In genomic region chr11:101061049-101061448, GRCm38 (mm10) we compare ENCODE assay signal across 19 mouse cellular contexts. TPM values are rescaled to one million over a fixed set of nuclear protein-coding genes. Genes with fewer than 3 reads are reported as not detected.
A peak's percentile ranks its signal among the peaks of the same experiment; 100 is the strongest.
DNase-seq lines count a peak whose midpoint lies in the region; ATAC-seq and TF ChIP-seq lines count a peak whose summit lies in the region.
"Had no signal": no experiment of that assay in that cellular context is flagged by ENCODE, and none has a peak within 500 bp of the region (broad histone marks: within the 10 kb centered on the region; RNA-seq: fewer than 3 reads in every experiment).

No protein-coding gene starts in this region.

- no peak for TF ChIP-seq CTCF in gastrocnemius, adult 2 months (IDR thresholded peaks at IDR 0.05)
- TF ChIP-seq CTCF in hindbrain, postnatal 0 days (IDR thresholded peaks at IDR 0.05; ENCODE audit: low read depth), result no peak

- H3K27me3 ChIP-seq in kidney, embryonic 15.5 days, result no peaks in the 10 kb centered on the region
- no peaks in the 10 kb centered on the region for H3K27me3 ChIP-seq in neural tube, embryonic 13.5 days
- H3K27me3 ChIP-seq in stomach, embryonic 14.5 days (ENCODE audit: control insufficient read depth, insufficient read depth, low read length), result no peaks in the 10 kb centered on the region
- no peaks in the 10 kb centered on the region for H3K27me3 ChIP-seq in hindbrain, postnatal 0 days (ENCODE audit: insufficient read depth, low read length)
- H3K27me3 ChIP-seq: forebrain, embryonic 13.5 days had no signal

- no peak for ATAC-seq in kidney, embryonic 15.5 days (replicated peaks; ENCODE audit: low FRiP score)
- no peak for ATAC-seq in neural tube, embryonic 13.5 days (ENCODE audit: low read depth)
- ATAC-seq in stomach, embryonic 14.5 days (ENCODE audit: insufficient number of reproducible peaks, insufficient read depth, low FRiP score, low read depth), result no peak
- no peak for ATAC-seq in hindbrain, postnatal 0 days
- ATAC-seq: activated CD4-positive, CD25-positive, alpha-beta regulatory T cell, adult 4 months; forebrain, embryonic 13.5 days had no signal

- no peak overlapping the region for H3K4me3 ChIP-seq in gastrocnemius, adult 2 months
- H3K4me3 ChIP-seq in kidney, embryonic 15.5 days (replicated peaks), result no peak overlapping the region
- no peak overlapping the region for H3K4me3 ChIP-seq in neural tube, embryonic 13.5 days
- no peak overlapping the region for H3K4me3 ChIP-seq in stomach, embryonic 14.5 days (ENCODE audit: low read depth, low read length)
- H3K4me3 ChIP-seq in hindbrain, postnatal 0 days (ENCODE audit: low read length), result no peak overlapping the region
- H3K4me3 ChIP-seq: forebrain, embryonic 13.5 days had no signal

- H3K9me3 ChIP-seq in kidney, embryonic 15.5 days (replicated peaks), result no peaks in the 10 kb centered on the region
- H3K9me3 ChIP-seq in neural tube, embryonic 13.5 days, result no peaks in the 10 kb centered on the region
- no peaks in the 10 kb centered on the region for H3K9me3 ChIP-seq in stomach, embryonic 14.5 days (ENCODE audit: control insufficient read depth, low read depth, low read length)
- H3K9me3 ChIP-seq in hindbrain, postnatal 0 days (ENCODE audit: low read length), result no peaks in the 10 kb centered on the region
- H3K9me3 ChIP-seq: forebrain, embryonic 13.5 days had no signal

- H3K9ac ChIP-seq in kidney, embryonic 15.5 days, result no peak overlapping the region
- no peak overlapping the region for H3K9ac ChIP-seq in neural tube, embryonic 13.5 days
- no peak overlapping the region for H3K9ac ChIP-seq in stomach, embryonic 14.5 days (replicated peaks; ENCODE audit: low read depth, low read length)
- no peak overlapping the region for H3K9ac ChIP-seq in hindbrain, postnatal 0 days (replicated peaks; ENCODE audit: low read length)
- H3K9ac ChIP-seq: forebrain, embryonic 13.5 days; hindbrain, embryonic 14.5 days; liver, embryonic 14.5 days had no signal

- H3K36me3 ChIP-seq in kidney, embryonic 15.5 days, result peaks cover 18% of the 10 kb centered on the region
- peaks cover 80% of the 10 kb centered on the region for H3K36me3 ChIP-seq in neural tube, embryonic 13.5 days
- peaks cover 2% of the 10 kb centered on the region; the same call in 1 of the 2 replicates for H3K36me3 ChIP-seq in stomach, embryonic 14.5 days (ENCODE audit: control insufficient read depth, insufficient read depth, low read length)
- H3K36me3 ChIP-seq in hindbrain, postnatal 0 days (ENCODE audit: insufficient read depth, low read length), result peaks cover 34% of the 10 kb centered on the region

- peaks cover 73% of the 10 kb centered on the region for H3K4me1 ChIP-seq in kidney, embryonic 15.5 days
- H3K4me1 ChIP-seq in neural tube, embryonic 13.5 days (replicated peaks), result peaks cover 20% of the 10 kb centered on the region
- peaks cover 65% of the 10 kb centered on the region for H3K4me1 ChIP-seq in stomach, embryonic 14.5 days (ENCODE audit: control insufficient read depth, insufficient read depth, low read length)
- no peaks in the 10 kb centered on the region for H3K4me1 ChIP-seq in hindbrain, postnatal 0 days (ENCODE audit: insufficient read depth, low read length)
- H3K4me1 ChIP-seq: forebrain, embryonic 13.5 days had no signal

- H3K4me2 ChIP-seq in kidney, embryonic 15.5 days, result no peak overlapping the region
- H3K4me2 ChIP-seq in neural tube, embryonic 13.5 days, result no peak overlapping the region
- no peak overlapping the region for H3K4me2 ChIP-seq in stomach, embryonic 14.5 days (replicated peaks; ENCODE audit: low read depth, low read length)
- H3K4me2 ChIP-seq in hindbrain, postnatal 0 days (ENCODE audit: low read depth, low read length), result no peak overlapping the region
- H3K4me2 ChIP-seq: forebrain, embryonic 13.5 days; hindbrain, embryonic 14.5 days had no signal

- whole genome bisulfite sequencing in kidney, embryonic 15.5 days, result 87% methylated on average over 5 of the region's 5 CpGs
- 93% methylated on average over 5 of the region's 5 CpGs for WGBS in neural tube, embryonic 13.5 days
- WGBS in stomach, embryonic 14.5 days, result 73% methylated on average over 5 of the region's 5 CpGs
- 89% methylated on average over 5 of the region's 5 CpGs for WGBS in hindbrain, postnatal 0 days

- peak; percentile 20 for DNase-seq in gastrocnemius, adult 2 months
- DNase-seq in gastrocnemius, postnatal 10 days, result no peak
- DNase-seq in kidney, postnatal 10 days, result no peak
- DNase-seq in neural tube, embryonic 10.5 days (ENCODE audit: extremely low spot score, low spot score), result no peak
- DNase-seq in hindbrain, postnatal 0 days (ENCODE audit: low spot score), result no peak
- DNase-seq: cerebellum, postnatal 10 days; gastrocnemius, postnatal 14 days; kidney, postnatal 36 days; right cerebral cortex, postnatal 14 days had no signal

- H3K27ac ChIP-seq in gastrocnemius, adult 2 months, result peak overlapping the region; percentile 95
- peak overlapping the region; percentile 87; the same call in 1 of the 2 replicates for H3K27ac ChIP-seq in kidney, embryonic 15.5 days
- peak overlapping the region; percentile 81; the same call in 1 of the 2 replicates for H3K27ac ChIP-seq in neural tube, embryonic 13.5 days (replicated peaks)
- peak overlapping the region; percentile 86 for H3K27ac ChIP-seq in stomach, embryonic 14.5 days (ENCODE audit: low read length)
- no peak overlapping the region for H3K27ac ChIP-seq in hindbrain, postnatal 0 days
- H3K27ac ChIP-seq: forebrain, embryonic 13.5 days had no signal

- intact Hi-C loops in gastrocnemius, adult 2 months (cut with DNase I), result loop anchor here (10.0 kb wide), 1 partner anchor 346 kb away; the partner anchor contains the start of genes Hspb9 and Kat2a

RNA-seq across cellular contexts. Expression of gene Naglu, which starts 8.8 kb away (rescaled TPM):
- total RNA-seq in gastrocnemius, adult 2 months (2021), result 1 to 10 TPM; 3.3 to 4.1 TPM
- 10 to 100 TPM in 1 of 2 experiments, 1 to 10 TPM in 1; 9.2 to 11.6 TPM for total RNA-seq in gastrocnemius, postnatal 10 days (2021)
- polyA plus RNA-seq in kidney, embryonic 15.5 days (2015; fragmentation: Nextera tagmentation; extraction: Ambion mirVana), result 16.8 TPM in 2 replicates
- 9.0 and 9.4 TPM in 2 replicates for polyA plus RNA-seq in neural tube, embryonic 13.5 days (2015; fragmentation: Nextera tagmentation; extraction: Ambion mirVana)
- polyA plus RNA-seq in stomach, embryonic 14.5 days (2014; fragmentation: Nextera tagmentation; extraction: Ambion mirVana), result 11.2 and 14.2 TPM in 2 replicates
- total RNA-seq in hindbrain, postnatal 0 days (2014; rRNA removed), result 23.1 and 23.8 TPM in 2 replicates
- 15.3 and 17.0 TPM in 2 replicates for polyA plus RNA-seq in hindbrain, postnatal 0 days (2015; fragmentation: Nextera tagmentation; extraction: Ambion mirVana)

RNA-seq across cellular contexts. Expression of gene Hsd17b1, which starts 17.2 kb away (rescaled TPM):
- under 1 TPM in 1 of 2 experiments, not detected in 1; 0.18 TPM for total RNA-seq in gastrocnemius, adult 2 months (2021)
- total RNA-seq in gastrocnemius, postnatal 10 days (2021), result under 1 TPM; 0.23 to 0.25 TPM
- 0.19 and 0.24 TPM in 2 replicates for polyA plus RNA-seq in kidney, embryonic 15.5 days (2015; fragmentation: Nextera tagmentation; extraction: Ambion mirVana)
- 0.37 and 0.47 TPM in 2 replicates for polyA plus RNA-seq in neural tube, embryonic 13.5 days (2015; fragmentation: Nextera tagmentation; extraction: Ambion mirVana)
- polyA plus RNA-seq in stomach, embryonic 14.5 days (2014; fragmentation: Nextera tagmentation; extraction: Ambion mirVana), result not detected in 2 replicates
- total RNA-seq in hindbrain, postnatal 0 days (2014; rRNA removed), result 0.16 and 0.22 TPM in 2 replicates
- not detected in 2 replicates for polyA plus RNA-seq in hindbrain, postnatal 0 days (2015; fragmentation: Nextera tagmentation; extraction: Ambion mirVana)
- total RNA-seq: monocyte, adult 5-6 weeks had no signal
- polyA plus RNA-seq: activated CD4-positive, CD25-positive, alpha-beta regulatory T cell, adult 4 months; C2C12; embryonic facial prominence, embryonic 11.5 days; forebrain, embryonic 13.5 days; hindbrain, embryonic 14.5 days had no signal

RNA-seq across cellular contexts. Expression of gene Coasy, which starts 21.3 kb away (rescaled TPM):
- 1 to 10 TPM; 7.1 to 9.8 TPM for total RNA-seq in gastrocnemius, adult 2 months (2021)
- total RNA-seq in gastrocnemius, postnatal 10 days (2021), result 10 to 100 TPM; 10.7 to 11.7 TPM
- polyA plus RNA-seq in kidney, embryonic 15.5 days (2015; fragmentation: Nextera tagmentation; extraction: Ambion mirVana), result 46.3 and 46.7 TPM in 2 replicates
- polyA plus RNA-seq in neural tube, embryonic 13.5 days (2015; fragmentation: Nextera tagmentation; extraction: Ambion mirVana), result 39.9 and 45.5 TPM in 2 replicates
- 37.9 and 41.3 TPM in 2 replicates for polyA plus RNA-seq in stomach, embryonic 14.5 days (2014; fragmentation: Nextera tagmentation; extraction: Ambion mirVana)
- total RNA-seq in hindbrain, postnatal 0 days (2014; rRNA removed), result 45.7 and 53.2 TPM in 2 replicates
- polyA plus RNA-seq in hindbrain, postnatal 0 days (2015; fragmentation: Nextera tagmentation; extraction: Ambion mirVana), result 34.5 and 35.1 TPM in 2 replicates

RNA-seq across cellular contexts. Expression of gene Mlx, which starts 26.0 kb away (rescaled TPM):
- total RNA-seq in gastrocnemius, adult 2 months (2021), result 10 to 100 TPM; 12.5 to 14.4 TPM
- total RNA-seq in gastrocnemius, postnatal 10 days (2021), result 10 to 100 TPM; 10.7 to 12.2 TPM
- polyA plus RNA-seq in kidney, embryonic 15.5 days (2015; fragmentation: Nextera tagmentation; extraction: Ambion mirVana), result 44.9 and 46.9 TPM in 2 replicates
- polyA plus RNA-seq in neural tube, embryonic 13.5 days (2015; fragmentation: Nextera tagmentation; extraction: Ambion mirVana), result 87.3 and 96.9 TPM in 2 replicates
- polyA plus RNA-seq in stomach, embryonic 14.5 days (2014; fragmentation: Nextera tagmentation; extraction: Ambion mirVana), result 36.7 and 46.0 TPM in 2 replicates
- 42.2 and 75.2 TPM in 2 replicates for total RNA-seq in hindbrain, postnatal 0 days (2014; rRNA removed)
- 58.3 and 61.0 TPM in 2 replicates for polyA plus RNA-seq in hindbrain, postnatal 0 days (2015; fragmentation: Nextera tagmentation; extraction: Ambion mirVana)

RNA-seq across cellular contexts. Expression of gene Psmc3ip, which starts 34.2 kb away (rescaled TPM):
- total RNA-seq in gastrocnemius, adult 2 months (2021), result 1 to 10 TPM; 1.5 to 2.2 TPM
- 1 to 10 TPM; 2.8 to 4.0 TPM for total RNA-seq in gastrocnemius, postnatal 10 days (2021)
- polyA plus RNA-seq in kidney, embryonic 15.5 days (2015; fragmentation: Nextera tagmentation; extraction: Ambion mirVana), result 37.3 and 38.0 TPM in 2 replicates
- polyA plus RNA-seq in neural tube, embryonic 13.5 days (2015; fragmentation: Nextera tagmentation; extraction: Ambion mirVana), result 20.5 and 23.7 TPM in 2 replicates
- polyA plus RNA-seq in stomach, embryonic 14.5 days (2014; fragmentation: Nextera tagmentation; extraction: Ambion mirVana), result 29.7 and 36.4 TPM in 2 replicates
- 2.9 and 5.5 TPM in 2 replicates for total RNA-seq in hindbrain, postnatal 0 days (2014; rRNA removed)
- polyA plus RNA-seq in hindbrain, postnatal 0 days (2015; fragmentation: Nextera tagmentation; extraction: Ambion mirVana), result 16.3 and 17.5 TPM in 2 replicates
- total RNA-seq: monocyte, adult 5-6 weeks had no signal
